Mouse (Mus musculus) layer of hippocampus, postnatal 25 days (tissue): ENCODE results near the gene Cish. TPM values are rescaled to one million over a fixed set of nuclear protein-coding genes. Genes with fewer than 3 reads are reported as not detected.

ENCODE experiments used
- DNase-seq, 2 experiments: peaks; one replicate each; pipeline ENCODE4 v3.0.0; 2022; ENCODE audit warnings: mixed read lengths in 2 of 2, low spot score in 1 of 2; ENCODE audit errors: extremely low spot score in 1 of 2
- total RNA-seq, 2 experiments: library from RNA; stranded (reverse); gene quantifications; 2 replicates each; pipeline ENCODE4 v1.2.3; 2021

The Cish gene
- total RNA-seq, 2 experiments from 2014 or later = 2.6 to 2.8 TPM

GRCm38 (mm10) chr9:107309600-107309999 lies 13.8 kb downstream of the Cish start:
- no peak for DNase-seq

DNA sequence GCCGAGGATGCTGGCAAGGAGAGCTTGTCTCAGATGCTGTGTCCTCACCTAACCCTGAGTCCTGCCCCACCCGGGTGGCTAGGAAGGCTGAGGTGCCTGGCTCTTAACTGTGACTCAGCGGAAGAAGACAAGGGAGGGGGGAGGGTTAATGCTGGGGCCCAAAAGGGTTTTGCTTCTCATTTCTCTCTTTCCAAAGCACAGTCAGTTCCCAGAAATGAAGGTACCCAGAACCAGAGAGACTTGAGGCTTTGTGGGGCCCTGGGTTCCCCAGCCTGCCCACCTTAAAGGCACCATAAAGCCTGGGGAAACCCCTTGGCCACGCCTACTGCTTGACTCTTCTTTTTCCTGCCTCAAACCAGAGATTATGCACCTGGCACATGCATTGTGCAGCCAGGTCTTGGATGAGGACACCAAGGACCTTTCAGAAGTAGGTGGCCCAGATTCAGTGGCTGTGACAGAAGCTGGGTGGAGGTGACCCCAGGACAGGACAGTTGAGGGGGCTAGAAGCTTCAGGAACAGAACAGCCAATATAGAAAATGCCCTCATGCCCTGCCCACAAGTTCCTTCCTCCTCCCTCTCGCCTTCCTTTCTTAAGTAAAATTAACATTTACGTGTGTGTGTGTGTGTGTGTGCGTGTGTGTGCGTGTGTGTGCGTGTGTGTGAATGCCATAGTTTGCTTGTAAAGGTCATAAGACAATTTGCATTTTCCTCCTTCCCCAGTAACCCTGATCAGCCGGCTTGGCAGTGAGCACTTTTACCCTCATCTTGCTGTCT lies 17.2 kb downstream of the Cish start:
- DNase-seq = no peak

- no peak for DNase-seq
Observed at GRCm38 (mm10) chr9:107313926-107314325, 18.1 kb downstream of the Cish start.

- no peak for DNase-seq
Observed at GRCm38 (mm10) chr9:107315791-107316190, 20.0 kb downstream of the Cish start.

GRCm38 (mm10) chr9:107322461-107323050 lies 26.7 kb downstream of the Cish start:
- no peak for DNase-seq

GRCm38 (mm10) chr9:107323558-107323957 lies 27.7 kb downstream of the Cish start:
- DNase-seq = peak in 1 of 2 experiments; percentile 19

DNA sequence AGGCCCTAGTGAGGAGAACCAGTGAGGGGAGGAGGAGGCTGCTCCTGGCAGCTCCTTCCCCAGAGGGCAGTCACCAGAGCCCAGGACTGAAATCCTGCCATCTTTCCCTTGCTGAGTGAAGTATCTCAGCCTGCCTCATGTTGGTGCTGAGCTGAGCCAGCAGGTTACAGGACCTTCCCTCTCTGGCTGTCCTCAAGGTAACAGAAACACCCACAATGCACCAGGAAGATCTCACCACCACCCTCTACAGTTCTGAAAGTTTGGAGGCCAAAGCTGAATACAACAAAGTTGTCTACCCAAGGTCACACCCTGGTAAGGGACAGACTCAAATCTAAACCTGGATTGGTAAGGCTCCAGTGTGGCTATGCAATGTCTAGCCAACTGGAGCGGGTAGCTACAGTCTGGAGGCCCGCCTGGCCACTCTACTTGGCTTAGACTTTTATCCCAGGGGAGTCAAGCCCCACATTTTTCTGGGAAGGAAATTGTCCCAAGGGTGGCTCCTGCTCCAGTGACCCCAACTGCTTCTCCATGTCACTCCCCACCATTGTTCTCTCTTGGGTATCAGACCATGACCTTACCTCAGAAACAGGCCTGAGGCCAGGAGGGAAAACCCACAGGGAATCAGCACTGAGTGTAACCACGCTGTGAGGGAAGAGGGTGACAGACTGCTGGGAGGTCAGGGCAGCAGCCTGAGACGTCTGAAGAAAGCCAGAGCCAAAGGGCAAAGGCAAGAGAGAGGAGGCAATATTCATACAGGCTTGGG lies 29.2 kb downstream of the Cish start:
- no peak for DNase-seq

- no peak for DNase-seq
Observed at GRCm38 (mm10) chr9:107325904-107326303, 30.1 kb downstream of the Cish start.

DNA sequence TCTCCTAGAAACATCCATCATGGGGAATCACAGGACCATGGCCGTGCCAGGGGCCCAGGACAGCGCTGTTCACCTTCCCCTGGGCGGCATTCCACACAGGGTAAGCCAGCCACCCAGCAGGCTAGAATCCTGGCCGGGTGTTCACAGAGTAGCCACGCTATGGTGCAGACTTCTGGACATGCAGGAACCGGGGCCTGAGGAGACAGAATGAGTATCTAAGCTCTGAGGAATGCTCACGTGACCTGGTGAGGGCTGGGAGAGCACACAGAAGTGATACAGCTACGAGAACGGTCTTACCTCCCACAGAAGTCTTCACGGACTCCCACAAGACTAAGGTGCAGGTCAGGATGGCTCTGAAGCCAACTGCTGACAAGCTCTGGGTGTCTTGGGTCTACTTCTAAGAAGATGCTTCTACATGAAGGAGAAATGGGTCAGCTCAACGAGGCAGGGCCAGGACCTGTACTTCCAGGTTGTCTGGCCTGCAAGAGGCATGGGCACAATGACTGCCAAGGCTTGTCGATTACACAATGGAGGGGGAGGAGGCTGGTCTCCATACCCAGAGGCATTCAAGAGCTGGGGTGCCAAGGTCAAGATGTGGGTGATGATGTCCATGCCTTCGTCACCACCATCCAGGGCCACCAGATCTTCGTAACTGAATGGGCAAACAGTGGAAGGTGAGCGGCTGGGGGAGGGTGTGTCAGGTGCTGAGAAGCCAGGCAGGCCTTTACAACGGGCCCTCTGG lies 32.2 kb downstream of the Cish start:
- DNase-seq = no peak

DNA sequence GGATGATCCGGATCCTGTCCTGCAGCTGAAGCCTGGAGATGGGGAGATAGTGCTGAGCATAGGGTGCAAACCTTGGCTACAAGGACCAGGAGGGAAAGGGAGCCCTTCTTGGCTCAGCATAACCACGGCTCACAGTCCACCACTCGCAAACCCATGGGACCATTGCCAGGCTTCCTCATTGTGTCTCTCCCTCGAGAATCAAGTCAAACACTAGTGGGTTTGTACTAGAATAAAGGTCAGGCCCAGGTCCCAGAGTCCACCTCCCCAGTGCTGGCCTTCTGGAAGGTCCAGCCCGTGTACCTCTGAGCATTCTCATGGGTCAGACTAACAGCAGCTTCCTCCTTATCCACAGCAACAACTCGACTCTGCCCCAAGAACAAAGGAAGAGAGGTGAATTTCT lies 35.0 kb downstream of the Cish start:
- DNase-seq = no peak

DNA sequence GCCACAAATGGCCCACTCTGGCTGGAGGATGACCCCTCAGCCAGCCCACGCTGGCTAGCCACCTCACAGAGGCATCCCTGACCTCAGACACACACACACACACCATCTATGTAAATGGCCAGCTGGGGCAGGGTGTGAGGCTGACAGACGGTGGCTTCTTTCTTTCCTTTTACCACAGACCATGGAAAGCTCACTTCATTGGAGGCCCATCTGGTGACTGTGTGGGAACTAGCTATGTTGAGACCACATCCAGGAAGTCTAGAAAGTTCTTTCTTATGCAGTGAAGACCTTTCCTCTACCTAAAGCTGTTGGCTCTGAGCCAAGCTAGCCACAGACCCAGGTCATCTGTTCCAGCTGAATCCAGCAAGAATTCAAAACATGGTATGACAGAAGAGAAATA lies 37.9 kb downstream of the Cish start:
- DNase-seq = no peak

DNA sequence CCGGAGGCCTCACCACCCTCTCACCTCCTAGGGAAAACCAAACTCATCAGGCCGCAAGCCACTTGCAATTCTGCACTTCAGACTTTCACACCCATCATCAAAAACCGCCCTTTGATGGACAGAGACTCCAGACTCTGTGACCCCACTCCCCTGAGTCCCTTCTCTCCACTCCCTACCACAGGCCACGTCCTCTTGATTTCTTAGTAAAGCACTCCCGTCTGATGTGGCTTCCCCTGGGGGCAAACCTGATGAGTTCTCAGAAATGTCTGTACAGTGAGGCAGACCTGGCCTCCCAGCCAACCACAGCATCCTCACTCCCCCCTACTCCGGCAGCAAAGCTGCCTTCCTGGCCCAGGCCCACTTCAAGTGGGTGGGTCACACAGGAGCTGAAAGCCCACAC lies 38.5 kb downstream of the Cish start:
- no peak for DNase-seq

DNA sequence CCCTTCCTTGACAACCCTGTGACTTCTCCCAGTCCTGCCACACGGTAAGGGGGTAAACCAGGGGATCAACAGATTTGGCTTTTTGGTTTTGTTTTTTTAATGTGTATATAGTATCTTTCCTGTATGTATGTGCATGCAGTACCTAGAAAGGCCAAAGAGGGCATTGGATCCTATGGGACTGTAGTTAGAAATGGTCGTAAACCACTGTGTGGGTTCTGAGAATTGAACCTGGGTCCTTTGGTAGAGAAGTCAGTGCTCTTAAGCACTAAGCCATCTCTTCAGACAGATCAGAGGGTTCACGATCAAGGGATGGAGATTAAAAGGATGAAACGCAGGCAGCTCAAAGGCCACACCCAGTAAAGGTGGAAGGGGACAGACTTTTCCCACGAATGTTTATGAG lies 39.2 kb downstream of the Cish start:
- no peak for DNase-seq

DNA sequence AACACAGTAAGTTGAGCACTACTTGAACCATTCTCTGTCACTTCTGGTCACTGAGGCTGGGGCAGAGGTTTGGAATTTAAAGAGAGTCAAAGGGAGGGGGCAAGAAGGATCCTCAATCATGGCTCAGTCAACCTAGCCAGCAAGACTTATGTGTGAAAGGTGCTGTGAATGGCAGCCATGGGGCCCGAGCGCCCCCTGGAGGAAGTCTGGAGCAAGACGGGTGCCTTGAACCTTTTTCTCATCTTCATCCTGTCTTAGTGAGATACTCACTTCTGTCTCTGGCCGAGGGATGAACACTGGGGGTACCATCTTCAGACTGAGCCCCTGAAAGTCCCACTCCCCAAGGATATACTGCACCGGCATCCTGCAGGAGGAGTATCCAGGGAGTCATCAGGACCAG lies 40.1 kb downstream of the Cish start:
- peak; percentile 42 to 66 for DNase-seq

GRCm38 (mm10) chr9:107336386-107336785 lies 40.6 kb downstream of the Cish start:
- DNase-seq = no peak

DNA sequence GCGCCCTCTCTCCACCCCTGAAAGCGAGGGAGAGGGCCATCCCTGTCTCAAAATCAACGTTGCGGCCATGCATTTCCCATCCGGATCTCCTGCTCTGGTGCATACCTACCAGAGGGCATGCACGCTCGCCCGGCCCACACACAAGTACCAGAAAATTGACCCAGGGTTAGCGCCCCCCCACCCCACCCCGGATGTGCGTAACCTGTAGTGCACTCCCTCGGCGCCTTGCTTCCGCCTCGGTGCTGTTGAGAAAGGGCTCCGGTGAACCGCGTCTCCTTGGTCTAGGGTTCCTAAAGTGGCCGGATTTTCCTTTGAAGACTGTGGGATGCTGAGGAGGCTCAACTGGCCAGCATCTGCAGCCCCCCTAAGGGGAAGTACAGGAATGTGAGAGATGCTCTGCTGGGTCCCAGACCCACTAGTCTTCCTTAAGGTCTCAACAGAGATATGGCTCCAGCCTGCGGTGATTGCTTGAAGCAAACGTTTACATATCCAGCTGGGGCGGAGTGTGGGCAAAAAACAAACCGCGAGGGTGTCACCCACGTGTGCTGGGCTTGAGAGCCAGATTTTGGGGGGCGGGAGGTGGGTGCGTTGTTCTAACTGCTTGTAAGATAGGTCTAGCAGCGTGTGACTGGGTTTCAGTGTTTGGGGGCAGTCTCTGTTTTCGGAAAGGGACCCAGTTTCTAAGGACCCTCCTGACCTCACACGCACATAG lies 42.5 kb downstream of the Cish start, which contains the start of gene Hemk1:
Gene Hemk1 (minus strand): TSS at position 179 of the 712 bp plus-strand sequence.
- DNase-seq = peak; percentile 68 to 76

- DNase-seq = peak; percentile 81 to 91
Observed at GRCm38 (mm10) chr9:107340267-107340859, 44.5 kb downstream of the Cish start, which contains the start of gene 6430571L13Rik. TSS of gene 6430571L13Rik (plus strand) at chr9:107340602.

DNA sequence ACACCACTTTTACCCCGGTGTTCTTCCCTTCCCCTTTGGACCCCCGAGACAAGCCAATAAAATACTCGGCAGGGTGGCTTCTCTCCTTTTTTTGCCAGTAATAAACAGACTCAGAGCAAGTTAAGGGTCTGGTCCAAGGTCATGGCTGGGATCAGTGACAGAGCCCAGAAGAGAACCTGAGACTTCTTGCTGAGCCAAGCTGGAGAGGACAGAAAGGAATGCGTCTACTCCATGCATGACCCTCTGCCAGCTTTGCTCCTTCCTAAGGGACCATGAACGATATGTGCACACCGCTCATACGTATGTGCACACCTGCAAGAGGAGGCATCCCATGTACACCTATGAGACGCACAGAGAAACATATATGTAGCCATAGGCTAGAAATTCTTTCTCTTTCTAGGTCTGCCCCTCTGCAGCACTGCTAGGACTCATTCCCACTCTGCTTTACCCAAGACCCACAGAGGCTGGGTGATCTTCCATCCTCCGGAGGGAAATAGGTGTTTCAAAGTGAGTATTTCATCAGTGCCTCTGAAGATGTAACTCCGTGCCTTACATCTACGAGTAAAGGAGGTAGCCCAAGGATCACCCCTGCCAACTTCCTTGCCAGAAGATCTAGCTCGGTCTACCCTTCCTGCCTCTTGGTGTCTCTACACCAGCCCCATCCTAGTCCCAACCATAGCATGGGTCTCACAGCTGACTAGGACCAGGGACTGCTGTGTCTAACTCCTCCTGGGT lies 45.3 kb downstream of the Cish start:
- no peak for DNase-seq

DNA sequence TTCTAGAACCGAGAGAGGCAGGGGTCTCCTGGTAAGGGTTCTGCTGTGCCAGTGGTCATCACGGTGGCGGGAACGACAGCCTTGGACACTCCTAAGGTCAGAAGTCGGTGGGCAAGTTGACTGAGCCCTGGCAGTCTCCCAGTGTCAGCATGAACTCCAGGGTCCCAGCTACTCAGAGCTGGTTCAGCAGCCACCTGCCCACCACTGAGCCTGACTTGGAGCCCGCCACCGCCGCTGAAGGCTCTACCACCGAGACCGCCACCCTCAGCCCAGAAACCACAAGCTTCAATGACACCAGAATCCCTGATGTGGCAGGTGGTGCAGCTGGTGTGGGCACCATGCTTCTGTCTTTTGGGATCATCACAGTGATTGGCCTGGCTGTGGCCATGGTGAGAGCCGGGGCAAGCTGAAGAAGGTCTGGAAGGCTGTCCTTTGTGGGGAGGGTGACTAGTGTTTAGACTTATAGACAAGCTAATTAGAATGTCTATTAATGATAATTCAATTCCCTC lies 46.4 kb downstream of the Cish start:
- no peak for DNase-seq
